Mouse (Mus musculus) left cerebral cortex, adult 11 months (tissue): ENCODE results near the gene Dhx8.

Source experiments
- DNase-seq: peaks from one replicate; pipeline ENCODE4 v3.0.0; 2022; ENCODE audit warnings: low spot score

Gene Dhx8

GRCm38 (mm10) chr11:101732518-101733440 is at the start of gene Dhx8:
TSS of gene Dhx8 (plus strand) at chr11:101732919.
- peak; percentile 96 for DNase-seq

GRCm38 (mm10) chr11:101687351-101688301 is 45.1 kb upstream of the Dhx8 start:
- DNase-seq: peak; percentile 89

GRCm38 (mm10) chr11:101689701-101690113 is 43.0 kb upstream of the Dhx8 start:
- no peak for DNase-seq

- DNase-seq: no peak
Measured at GRCm38 (mm10) chr11:101690326-101690725, 42.4 kb upstream of the Dhx8 start.

- DNase-seq: no peak
Measured at GRCm38 (mm10) chr11:101695906-101696661, 36.6 kb upstream of the Dhx8 start.

GRCm38 (mm10) chr11:101697156-101697861 is 35.4 kb upstream of the Dhx8 start:
- no peak for DNase-seq

GRCm38 (mm10) chr11:101698114-101698513 is 34.6 kb upstream of the Dhx8 start:
- no peak for DNase-seq

GRCm38 (mm10) chr11:101699556-101699955 is 33.2 kb upstream of the Dhx8 start:
- no peak for DNase-seq

GRCm38 (mm10) chr11:101699991-101700390 is 32.7 kb upstream of the Dhx8 start:
- DNase-seq: no peak

GRCm38 (mm10) chr11:101700446-101700845 is 32.3 kb upstream of the Dhx8 start:
- no peak for DNase-seq

GRCm38 (mm10) chr11:101704081-101704480 is 28.6 kb upstream of the Dhx8 start:
- DNase-seq: no peak

- DNase-seq: no peak
Measured at GRCm38 (mm10) chr11:101706764-101707448, 25.8 kb upstream of the Dhx8 start.

GRCm38 (mm10) chr11:101708482-101708881 is 24.2 kb upstream of the Dhx8 start:
- DNase-seq: no peak

GRCm38 (mm10) chr11:101712811-101713210 is 19.9 kb upstream of the Dhx8 start:
- no peak for DNase-seq

GRCm38 (mm10) chr11:101714012-101714411 is 18.7 kb upstream of the Dhx8 start:
- no peak for DNase-seq

GRCm38 (mm10) chr11:101718324-101718723 is 14.4 kb upstream of the Dhx8 start:
- no peak for DNase-seq

- no peak for DNase-seq
Measured at GRCm38 (mm10) chr11:101719986-101720520, 12.7 kb upstream of the Dhx8 start.

- no peak for DNase-seq
Measured at GRCm38 (mm10) chr11:101725043-101725442, 7.7 kb upstream of the Dhx8 start.

- DNase-seq: no peak
Measured at GRCm38 (mm10) chr11:101726765-101727164, 6.0 kb upstream of the Dhx8 start.

GRCm38 (mm10) chr11:101729308-101729707 is 3.4 kb upstream of the Dhx8 start:
- no peak for DNase-seq
